Mouse (Mus musculus) left cerebral cortex, postnatal 10 days (tissue): ENCODE data around the gene Adam17. TPM values are rescaled to one million over a fixed set of nuclear protein-coding genes. Genes with fewer than 3 reads are reported as not detected.

Experiments
- DNase-seq, 2 experiments: peaks; one replicate each; pipeline ENCODE4 v3.0.0; 2021 to 2022; ENCODE audit warnings: low spot score in 2 of 2, mixed read lengths in 1 of 2; ENCODE audit errors: extremely low spot score in 1 of 2
- intact Hi-C: fragments of 180-260 bp; cut with DNase I; formaldehyde crosslinking; loops from one replicate; pipeline ENCODE4 v1.15.1; 2025
- total RNA-seq, 2 experiments: library from RNA; stranded (reverse); gene quantifications; 2 replicates each; pipeline ENCODE4 v1.2.3; 2021

Gene Adam17
- total RNA-seq, 2 experiments from 2014 or later = 17.4 to 20.5 TPM

GRCm38 (mm10) chr12:21321170-21321569 is 52.3 kb downstream of the Adam17 start:
- intact Hi-C loops = no loop called here
- no peak for DNase-seq

- no peak for DNase-seq
- intact Hi-C loops = no loop called here
These were observed 53.1 kb downstream of the Adam17 start for GRCm38 (mm10) chr12:21320317-21320716.

DNA sequence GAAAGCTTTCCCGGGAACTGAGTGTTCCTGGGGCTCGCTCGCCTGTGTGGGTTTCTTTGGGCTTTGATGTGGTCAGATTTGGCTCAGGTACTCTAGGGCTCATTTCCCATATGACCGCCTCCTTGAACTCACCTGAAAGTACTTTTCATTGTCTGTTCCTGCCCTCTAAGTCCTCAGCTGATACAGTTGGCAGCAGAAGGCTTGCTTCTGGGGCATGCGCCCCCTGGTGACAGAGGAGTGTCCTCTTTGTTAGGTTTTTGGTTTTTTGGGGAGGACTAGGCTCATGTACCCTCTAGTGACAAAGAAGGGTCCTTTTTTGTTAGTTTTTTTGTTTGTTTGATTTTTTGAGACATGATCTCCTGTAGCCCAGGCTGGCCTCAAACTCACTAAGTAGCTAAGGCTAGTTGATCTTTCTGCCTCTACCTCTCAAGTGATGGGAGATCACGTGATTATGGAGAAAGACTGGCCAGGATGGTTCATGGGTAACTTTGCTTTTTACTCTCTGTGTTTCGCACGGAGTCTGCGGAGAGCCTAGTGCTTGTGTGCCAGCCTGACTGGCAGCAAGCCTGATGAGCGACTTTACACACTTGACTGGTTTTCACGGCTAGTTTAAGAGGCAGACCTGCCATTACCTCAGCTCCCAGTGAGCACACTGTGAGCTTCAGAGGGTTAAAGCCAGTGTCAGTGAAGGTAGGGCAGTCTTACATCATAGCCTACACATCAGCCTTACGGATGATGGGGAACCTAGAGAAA is 55.1 kb downstream of the Adam17 start:
- intact Hi-C loops = no loop called here
- peak in 1 of 2 experiments; percentile 74 for DNase-seq

- intact Hi-C loops = no loop called here
These were observed 56.6 kb downstream of the Adam17 start for GRCm38 (mm10) chr12:21316869-21317265.

DNA sequence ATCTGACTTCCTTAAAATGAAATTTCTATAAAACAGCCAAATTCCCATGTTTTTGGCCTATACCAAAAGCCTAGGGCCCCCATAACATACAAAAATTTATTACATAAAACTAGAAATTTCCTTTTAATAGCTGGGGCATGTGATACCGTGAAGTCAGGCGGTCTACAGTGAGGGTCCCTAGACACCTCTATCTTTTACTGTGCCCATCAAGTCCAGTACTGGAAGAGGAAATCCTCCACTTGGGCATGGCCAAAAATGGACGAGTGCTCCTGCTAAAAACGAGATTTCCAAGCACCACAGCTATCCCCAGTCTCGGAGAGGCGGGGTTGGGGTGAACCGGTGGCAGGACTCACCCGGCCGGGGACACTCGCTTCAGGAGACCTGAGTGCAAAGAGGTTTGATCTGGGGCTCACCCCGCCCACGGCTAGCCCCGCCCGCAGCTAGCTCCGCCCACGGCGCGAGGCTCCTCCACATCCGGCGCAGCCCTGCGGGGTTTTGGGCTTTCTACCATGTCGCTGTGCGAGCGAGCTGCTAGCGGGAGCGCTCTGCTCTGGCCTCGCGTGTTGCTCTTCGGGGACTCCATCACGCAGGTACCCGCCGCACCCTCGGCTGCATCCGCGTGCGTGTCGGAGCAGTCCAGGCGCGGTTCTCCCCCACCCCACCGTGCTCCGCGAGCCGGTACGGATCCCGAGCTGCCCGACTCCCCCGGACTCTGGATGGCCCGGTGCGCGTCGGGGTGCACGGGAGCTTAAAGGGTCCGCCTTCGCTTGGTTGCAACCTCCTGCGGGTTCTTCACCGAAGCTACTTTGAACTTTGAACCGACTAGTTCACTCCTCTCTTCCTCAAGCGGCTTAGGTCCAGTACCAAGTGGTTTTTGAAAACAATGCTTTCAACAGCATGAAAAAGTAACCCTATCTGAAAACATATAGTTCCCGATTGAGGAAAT is 57.2 kb downstream of the Adam17 start, which contains the start of gene Iah1:
TSS of gene Iah1 (plus strand) at position 467 of the 946 bp plus-strand sequence.
- intact Hi-C loops = no loop called here
- peak; percentile 54 to 89 for DNase-seq

More at GRCm38 (mm10) chr12:21316869-21317265, 56.6 kb downstream of the Adam17 start:
- no peak for DNase-seq

DNA sequence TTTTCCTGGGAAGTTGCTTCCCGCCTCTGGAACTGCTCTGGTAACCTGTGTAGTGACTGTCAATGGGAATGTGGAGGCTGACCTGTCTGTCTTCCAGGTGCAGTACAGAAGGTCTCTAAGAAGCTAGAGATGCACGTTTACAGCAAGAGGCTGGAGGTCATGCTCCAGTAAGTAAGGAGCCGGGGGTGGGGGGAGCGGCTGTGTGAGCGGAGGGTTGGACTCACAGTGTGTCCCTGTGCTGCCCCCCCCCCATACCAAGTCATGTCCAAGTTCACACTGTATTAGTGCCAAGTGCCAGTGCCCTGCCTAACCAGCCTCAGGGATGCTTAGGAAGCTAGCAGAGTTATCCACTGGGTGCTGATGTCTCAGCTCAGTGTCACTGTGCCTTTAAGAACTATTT is 61.2 kb downstream of the Adam17 start:
- intact Hi-C loops = no loop called here
- DNase-seq = no peak

GRCm38 (mm10) chr12:21306721-21307120 is 66.7 kb downstream of the Adam17 start:
- no peak for DNase-seq
- intact Hi-C loops = no loop called here

DNA sequence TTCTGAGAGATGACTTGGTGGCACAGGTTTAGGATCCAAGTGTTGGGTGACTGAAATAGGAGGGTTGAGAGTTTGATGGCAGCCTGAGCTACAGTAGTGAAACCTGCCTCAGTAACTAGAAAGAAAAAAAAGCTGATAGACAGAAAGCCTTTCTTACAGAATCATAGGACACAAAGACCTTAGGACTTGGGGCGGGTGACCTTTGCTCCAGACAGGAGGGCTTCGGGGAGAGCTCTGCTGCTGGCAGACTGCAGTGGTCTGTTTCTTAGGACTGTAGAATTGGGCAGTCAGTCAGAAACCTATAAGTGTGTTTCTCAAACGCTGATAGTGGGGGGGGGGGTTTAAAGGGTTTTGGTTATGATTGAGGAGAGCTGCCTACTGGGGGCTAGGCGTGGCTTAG is 67.7 kb downstream of the Adam17 start:
- no peak for DNase-seq
- intact Hi-C loops = no loop called here

DNA sequence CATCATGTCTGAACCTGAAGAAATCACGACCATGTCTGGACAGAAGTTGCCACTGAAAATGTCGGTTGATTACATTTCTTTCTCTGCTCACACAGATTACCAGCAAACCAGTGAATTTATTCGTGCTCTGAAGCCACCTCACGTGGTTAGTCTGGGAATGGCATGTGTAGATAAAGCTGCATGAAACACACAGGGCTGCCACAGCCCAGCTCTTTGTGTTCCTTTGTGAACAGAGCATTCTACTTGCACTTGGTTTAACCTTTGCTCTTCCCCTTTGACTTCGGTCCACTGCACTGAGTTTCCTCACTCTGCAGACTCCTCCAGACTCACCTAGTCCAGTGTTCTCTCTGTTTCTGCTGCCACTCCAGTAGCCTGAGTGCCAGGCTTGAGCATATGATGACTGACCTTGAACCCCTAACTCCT is 71.1 kb downstream of the Adam17 start:
- intact Hi-C loops = no loop called here

DNA sequence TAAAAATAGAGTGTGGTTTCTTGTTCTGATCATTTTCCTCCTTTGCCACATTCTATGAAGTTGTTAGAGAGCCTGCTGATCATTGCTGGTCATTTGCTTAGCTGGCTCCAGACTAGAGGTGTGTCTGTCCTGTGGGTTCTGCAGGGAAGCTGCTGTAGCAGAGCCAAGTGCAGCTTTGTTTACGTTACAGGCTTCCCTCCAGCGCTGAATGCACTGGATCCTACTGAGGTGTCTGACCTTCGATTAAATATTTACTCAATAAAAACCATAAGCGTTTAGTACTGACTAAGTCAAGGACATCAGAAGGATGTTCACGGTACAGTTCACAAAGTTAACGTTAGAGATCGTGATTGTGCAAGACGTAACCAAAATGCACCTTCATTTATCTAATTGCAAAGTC is 71.5 kb downstream of the Adam17 start:
- intact Hi-C loops = no loop called here
- no peak for DNase-seq

More for the DNA sequence above, 71.1 kb downstream of the Adam17 start:
- DNase-seq = no peak

DNA sequence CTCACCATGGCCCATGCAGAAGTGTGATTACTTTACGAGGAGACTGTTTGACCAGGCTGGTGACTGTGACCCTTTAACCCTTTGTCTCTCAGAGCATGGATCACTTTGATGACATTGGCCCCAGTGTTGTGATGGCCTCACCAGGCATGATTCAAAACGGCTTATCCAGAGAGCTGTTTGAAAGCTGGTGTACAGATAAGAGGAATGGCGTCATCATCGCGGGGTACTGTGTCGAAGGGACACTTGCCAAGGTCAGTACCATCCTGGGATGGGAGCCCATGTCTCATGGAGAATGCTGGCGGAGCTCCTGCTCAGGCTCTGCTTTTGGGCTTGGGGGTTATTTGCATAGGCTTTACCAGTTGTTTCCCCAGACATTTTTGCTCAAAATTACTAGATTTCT is 72.1 kb downstream of the Adam17 start:
- intact Hi-C loops = no loop called here
- DNase-seq = no peak

DNA sequence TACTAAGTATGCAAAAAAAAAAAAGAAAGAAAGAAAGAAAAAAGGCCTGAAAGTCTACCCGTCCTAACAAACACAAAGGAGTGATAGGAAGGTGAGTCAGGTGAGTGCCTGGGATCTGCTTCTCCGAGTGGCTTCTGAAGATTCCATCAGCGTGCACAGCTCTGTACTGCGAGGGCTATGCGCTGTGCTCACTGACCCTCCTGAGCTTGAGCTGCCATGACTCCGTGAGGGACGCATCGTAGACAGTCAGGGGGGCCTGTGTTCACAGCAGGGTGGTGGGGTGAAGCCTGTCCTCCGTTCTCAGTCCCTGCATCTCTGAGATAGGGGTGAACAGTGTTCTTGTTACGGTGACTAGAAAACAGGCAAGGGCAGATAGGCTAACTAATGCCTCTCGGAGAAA is 74.6 kb downstream of the Adam17 start:
- intact Hi-C loops = no loop called here
- DNase-seq = no peak

GRCm38 (mm10) chr12:21289651-21290050 is 83.8 kb downstream of the Adam17 start:
- no peak for DNase-seq
- intact Hi-C loops = no loop called here

DNA sequence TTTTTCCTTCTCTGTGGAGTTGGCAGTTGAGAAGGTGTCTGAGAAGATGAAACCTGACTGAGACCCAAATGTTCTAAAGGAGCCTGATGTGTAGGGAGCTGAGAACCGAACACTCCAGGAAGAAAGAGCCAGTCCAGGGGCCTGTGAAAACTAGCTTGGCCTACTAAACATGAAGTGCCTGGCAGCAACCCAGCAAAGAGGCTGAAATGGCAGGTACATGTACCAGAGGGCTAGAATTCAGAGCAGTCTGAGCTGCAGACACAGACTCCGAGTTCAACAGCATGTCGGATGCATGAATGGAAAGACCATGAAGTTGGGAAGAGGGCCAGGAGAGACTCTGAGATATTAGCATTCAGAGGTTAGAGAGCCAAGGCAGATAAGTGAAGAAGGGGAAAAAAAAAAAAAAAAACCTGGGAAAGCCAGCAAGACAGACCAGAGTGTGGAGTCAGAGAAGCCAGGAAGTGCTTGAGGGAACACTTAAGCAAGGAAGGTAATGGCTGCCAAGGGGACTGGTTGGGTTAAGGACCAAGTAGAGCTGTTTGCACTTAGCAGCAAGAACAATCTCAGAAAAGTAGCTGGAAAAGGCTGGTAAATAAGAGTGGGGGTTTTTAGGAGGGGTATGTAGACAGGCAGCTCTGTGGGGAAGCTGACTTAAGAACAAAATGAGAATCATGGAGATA is 84.6 kb downstream of the Adam17 start:
- DNase-seq = no peak
- intact Hi-C loops = no loop called here

DNA sequence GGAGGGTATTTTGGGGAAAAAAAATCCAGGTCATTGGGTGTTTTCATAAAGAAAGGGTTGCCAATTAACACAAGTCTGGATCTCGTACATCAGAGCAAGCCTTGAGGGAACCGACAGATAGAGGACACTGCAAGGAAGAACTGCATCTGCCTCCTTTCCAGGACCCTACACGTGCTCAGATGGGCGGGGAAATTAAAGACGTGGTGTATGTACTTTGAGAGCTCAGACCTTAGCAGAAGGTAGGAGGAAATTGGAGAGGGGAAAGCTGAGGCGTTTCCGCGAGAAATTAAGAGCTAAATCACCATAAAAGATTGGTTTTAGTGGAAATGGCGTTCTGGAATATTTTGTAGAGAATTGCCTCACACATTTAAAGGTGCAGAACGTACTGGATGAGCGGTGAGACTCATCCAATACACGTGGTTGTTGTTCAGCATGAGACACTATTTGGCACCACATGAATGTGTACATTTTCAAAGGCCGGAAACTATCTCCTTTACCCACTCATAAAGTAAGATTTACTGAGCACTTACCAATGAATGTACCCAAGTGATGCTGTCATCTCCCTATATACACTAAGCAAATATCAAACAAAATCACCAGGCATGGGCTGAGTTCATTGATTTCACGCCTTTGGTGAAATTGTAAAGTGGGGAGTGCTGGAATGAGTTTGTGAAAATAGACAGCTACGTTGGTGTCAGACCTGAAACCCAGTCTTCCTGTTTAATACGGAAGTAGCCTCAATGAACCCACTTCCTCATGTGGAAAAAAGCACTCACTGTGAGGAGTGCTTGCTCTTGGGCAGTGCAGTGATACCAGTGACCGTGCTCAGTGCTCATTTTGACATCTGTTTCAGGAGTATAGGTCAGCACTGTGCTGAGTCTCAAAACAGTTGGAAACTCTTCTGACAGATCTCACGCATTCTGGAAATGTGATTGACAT is 86.5 kb downstream of the Adam17 start:
- intact Hi-C loops = no loop called here
- no peak for DNase-seq

DNA sequence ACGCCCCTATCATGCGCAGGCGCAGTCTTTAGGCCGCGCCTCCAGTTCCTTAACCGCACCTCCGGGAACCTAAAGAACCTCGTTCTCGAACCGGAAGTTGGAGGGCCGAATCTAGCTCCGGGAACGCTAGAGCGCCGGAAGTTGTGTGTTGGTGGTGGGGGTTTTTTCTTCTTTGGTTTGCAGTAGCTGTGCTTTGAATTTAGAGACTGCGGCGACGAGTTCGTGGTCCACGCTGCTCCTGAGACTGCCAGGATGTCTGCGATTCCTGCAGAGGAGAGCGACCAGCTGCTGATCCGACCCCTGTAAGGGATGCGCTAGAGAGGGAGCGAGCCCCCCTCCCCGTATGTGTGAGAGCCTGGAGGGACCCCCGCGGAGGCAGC is 87.2 kb downstream of the Adam17 start, which contains the start of gene Itgb1bp1:
TSS of gene Itgb1bp1 (minus strand) at position 42 of the 380 bp plus-strand sequence.
- intact Hi-C loops = no loop called here
- DNase-seq = peak; percentile 99

GRCm38 (mm10) chr12:21285508-21286242 is 87.8 kb downstream of the Adam17 start:
- no peak for DNase-seq
- intact Hi-C loops = no loop called here
